Mouse (Mus musculus): ENCODE measurements around the gene Cobl. TPM values are rescaled to one million over a fixed set of nuclear protein-coding genes. Genes with fewer than 3 reads are reported as not detected.

Gene Cobl
- polyA plus RNA-seq, 1 experiment: 9.5 TPM

DNA sequence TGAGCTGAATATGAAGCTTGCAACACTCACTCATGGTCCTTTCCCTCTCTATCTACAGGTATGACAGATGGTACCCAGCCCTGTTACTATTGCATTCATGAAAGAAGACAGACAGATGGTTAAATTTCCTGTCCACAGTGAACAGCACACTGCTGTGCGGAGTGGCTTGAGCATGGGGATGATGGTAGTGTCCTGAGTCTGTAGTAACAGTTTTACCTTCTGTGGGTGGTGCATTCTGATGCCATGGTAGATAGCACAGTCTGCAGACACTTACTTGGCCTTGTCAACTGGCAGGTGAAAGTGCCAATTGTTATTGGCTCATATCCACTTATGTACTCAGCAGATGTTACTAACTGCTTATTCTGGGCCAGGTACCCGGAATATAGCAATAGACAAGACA lies 273.4 kb downstream of the Cobl start:
- no peaks in the 10 kb centered on the region for H3K27me3 ChIP-seq (ENCODE audit: control insufficient read depth, insufficient read depth, low read length)
- H3K4me3 ChIP-seq (replicated peaks; ENCODE audit: insufficient read depth, low read depth, low read length): no peak overlapping the region
- TF ChIP-seq POLR2A (IDR thresholded peaks at IDR 0.05; ENCODE audit: borderline replicate concordance, insufficient read depth, low read length) (no peak), CTCF (IDR thresholded peaks at IDR 0.05; ENCODE audit: borderline replicate concordance, insufficient read depth, low read depth, low read length) (no peak)
- H3K4me1 ChIP-seq (ENCODE audit: control insufficient read depth, insufficient read depth, low read length): peaks cover 2% of the 10 kb centered on the region; the same call in 1 of the 2 replicates
- WGBS: 22% methylated on average over 2 of the region's 2 CpGs
- H3K27ac ChIP-seq (ENCODE audit: insufficient read depth, low read length): no peak overlapping the region
- DNase-seq: peak; percentile 12 to 55

GRCm38 (mm10) chr11:12190417-12190816 lies 274.3 kb downstream of the Cobl start:
- no peak overlapping the region for H3K4me3 ChIP-seq (replicated peaks; ENCODE audit: insufficient read depth, low read depth, low read length)
- no peaks in the 10 kb centered on the region; the same call in 1 of the 2 replicates for H3K27me3 ChIP-seq (ENCODE audit: control insufficient read depth, insufficient read depth, low read length)
- H3K4me1 ChIP-seq (ENCODE audit: control insufficient read depth, insufficient read depth, low read length): peaks cover 2% of the 10 kb centered on the region; the same call in 1 of the 2 replicates
- no peak overlapping the region for H3K27ac ChIP-seq (ENCODE audit: insufficient read depth, low read length)
- 73% methylated on average over 1 of the region's 1 CpGs for WGBS
- no peak for DNase-seq
- no peak for TF ChIP-seq CTCF (IDR thresholded peaks at IDR 0.05; ENCODE audit: borderline replicate concordance, insufficient read depth, low read depth, low read length)
- no peak for TF ChIP-seq POLR2A (IDR thresholded peaks at IDR 0.05; ENCODE audit: borderline replicate concordance, insufficient read depth, low read length)

Measured in cerebellum, adult 2 months (tissue).